Mouse (Mus musculus) liver, postnatal 0 days (tissue): ENCODE measurements around the gene Tshz2.

ENCODE experiments used
- CTCF ChIP-seq: sonication (generic); IDR thresholded peaks from 2 replicates; pipeline ENCODE4 v1.5.1; 2016; ENCODE audit warnings: antibody characterized with exemption, low read depth
- EP300 ChIP-seq: IDR thresholded peaks from 2 replicates; pipeline ENCODE4 v1.6.1; 2016; ENCODE audit warnings: antibody characterized with exemption, low read depth, mild to moderate bottlenecking

GRCm38 (mm10) chr2:169783681-169784033 lies 150.8 kb downstream of the Tshz2 start:
- TF ChIP-seq CTCF (no peak), EP300 (no peak)
